Mouse (Mus musculus): ENCODE measurements around the gene Kcnj12.

DNA sequence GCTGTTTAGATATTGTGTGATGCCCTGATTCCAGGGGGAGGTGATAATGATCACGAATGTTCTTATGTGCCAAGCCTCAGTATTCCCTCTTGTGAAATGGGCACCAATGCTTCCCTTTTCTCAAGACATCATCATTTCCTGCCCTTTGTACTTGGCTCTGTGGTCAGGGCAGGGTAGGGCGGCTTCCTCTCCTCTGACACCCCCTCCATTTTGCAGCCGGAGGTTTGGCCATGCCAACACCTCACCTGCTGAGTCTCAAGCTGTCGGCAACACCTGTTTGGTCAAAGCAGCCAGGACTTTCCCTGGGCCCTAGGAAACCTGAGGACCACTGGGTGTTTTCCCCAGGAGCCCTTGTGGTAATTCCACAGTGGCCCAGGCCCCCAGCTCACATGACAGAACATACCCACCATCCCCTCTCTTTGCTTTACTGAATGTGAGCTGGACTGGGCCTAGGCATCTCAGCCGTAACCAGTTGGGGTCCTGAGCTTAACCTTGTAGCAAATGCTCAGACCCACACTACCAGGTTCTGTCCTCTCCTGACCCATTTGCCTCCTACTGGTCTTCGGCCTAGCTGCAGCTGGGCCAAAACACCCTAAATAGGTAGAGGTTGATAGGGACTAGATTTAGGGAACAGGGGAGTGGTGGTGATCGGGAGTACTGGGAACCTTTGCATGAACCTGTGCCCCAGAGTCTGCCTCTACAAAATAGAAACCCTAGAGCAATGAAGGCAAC, 7.7 kb downstream of the Kcnj12 start:
- TF ChIP-seq CTCF (IDR thresholded peaks at IDR 0.05; ENCODE audit: low read depth, low read length), result no peak
- TF ChIP-seq POLR2A (IDR thresholded peaks at IDR 0.05; ENCODE audit: insufficient read depth, low read length), result no peak

All from ES-Bruce4 (cell line).